Mouse (Mus musculus): ENCODE results near the gene Best2. TPM values are rescaled to one million over a fixed set of nuclear protein-coding genes. Genes with fewer than 3 reads are reported as not detected.

Gene Best2
- total RNA-seq, 4 experiments from 2014 or later = not detected

- no peak for DNase-seq (ENCODE audit: low spot score in 2 of 2)
Observed at GRCm38 (mm10) chr8:84982499-84983011, 31.8 kb downstream of the Best2 start.

GRCm38 (mm10) chr8:84981644-84982498 is 32.5 kb downstream of the Best2 start:
- DNase-seq (ENCODE audit: low spot score in 2 of 2) = no peak

- DNase-seq (ENCODE audit: low spot score in 2 of 2) = peak in 1 of 2 experiments; percentile 70
Observed at GRCm38 (mm10) chr8:84980622-84981358, 33.5 kb downstream of the Best2 start.

GRCm38 (mm10) chr8:84979599-84980421 is 34.5 kb downstream of the Best2 start:
- DNase-seq (ENCODE audit: low spot score in 2 of 2) = peak; percentile 87 to 90

- DNase-seq (ENCODE audit: low spot score in 2 of 2) = peak; percentile 95 to 96
Observed at GRCm38 (mm10) chr8:84978248-84978940, 35.9 kb downstream of the Best2 start, which contains the start of gene Junb. Gene Junb (minus strand): TSS chr8:84978718.

GRCm38 (mm10) chr8:84977435-84978247 is 36.7 kb downstream of the Best2 start:
- DNase-seq (ENCODE audit: low spot score in 2 of 2) = peak in 1 of 2 experiments; percentile 53

GRCm38 (mm10) chr8:84976763-84977434 is 37.4 kb downstream of the Best2 start:
- DNase-seq (ENCODE audit: low spot score in 2 of 2) = no peak

- DNase-seq (ENCODE audit: low spot score in 2 of 2) = peak; percentile 93 to 94
Observed at GRCm38 (mm10) chr8:84976031-84976762, 38.1 kb downstream of the Best2 start.

- peak in 1 of 2 experiments; percentile 44 for DNase-seq (ENCODE audit: low spot score in 2 of 2)
Observed at GRCm38 (mm10) chr8:84975434-84975833, 38.9 kb downstream of the Best2 start.

- no peak for DNase-seq (ENCODE audit: low spot score in 2 of 2)
Observed at GRCm38 (mm10) chr8:84974543-84975142, 39.7 kb downstream of the Best2 start.

- DNase-seq (ENCODE audit: low spot score in 2 of 2) = no peak
Observed at GRCm38 (mm10) chr8:84973803-84974542, 40.4 kb downstream of the Best2 start.

- DNase-seq (ENCODE audit: low spot score in 2 of 2) = no peak
Observed at GRCm38 (mm10) chr8:84973079-84973478, 41.3 kb downstream of the Best2 start.

- no peak for DNase-seq (ENCODE audit: low spot score in 2 of 2)
Observed at GRCm38 (mm10) chr8:84970913-84971312, 43.4 kb downstream of the Best2 start.

GRCm38 (mm10) chr8:84970135-84970790 is 44.1 kb downstream of the Best2 start:
- DNase-seq (ENCODE audit: low spot score in 2 of 2) = no peak

- peak in 1 of 2 experiments; percentile 53 for DNase-seq (ENCODE audit: low spot score in 2 of 2)
Observed at GRCm38 (mm10) chr8:84969241-84970134, 44.8 kb downstream of the Best2 start, which contains the start of the genes Gm49661, Prdx2 and Rnaseh2a. Gene Gm49661 (minus strand): TSS chr8:84969433. Gene Prdx2 (plus strand): TSS chr8:84969587. Gene Rnaseh2a (minus strand): TSS chr8:84969767.
